Comparison of ENCODE assay signal across 8 mouse cellular contexts in the genomic region with DNA sequence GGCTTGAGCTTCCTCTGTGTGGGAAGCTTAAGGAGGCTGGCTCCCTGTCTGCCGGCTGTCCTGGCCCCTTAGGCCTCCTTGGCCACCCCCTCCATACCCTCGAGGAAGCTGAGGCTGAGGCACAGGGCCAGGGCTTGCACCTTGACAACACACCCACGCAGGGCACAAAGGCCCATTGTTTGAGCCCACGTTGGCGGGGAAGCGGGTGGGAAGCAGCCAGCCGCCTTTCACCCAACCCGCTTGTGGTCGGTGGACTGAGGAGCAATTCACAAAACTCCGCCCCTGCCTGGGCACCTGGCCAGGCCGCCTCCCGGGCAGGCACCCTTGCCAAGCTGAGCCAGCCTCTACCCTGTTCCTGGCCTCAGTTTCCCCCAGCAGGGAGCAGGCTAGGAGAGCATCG. TPM values are rescaled to one million over a fixed set of nuclear protein-coding genes. Genes with fewer than 3 reads are reported as not detected.
A peak's percentile ranks its signal among the peaks of the same experiment; 100 is the strongest.
DNase-seq lines count a peak whose midpoint lies in the region; ATAC-seq lines count a peak whose summit lies in the region.

No protein-coding gene starts in this region.

- H3K4me1 ChIP-seq in heart, embryonic 12.5 days (replicated peaks) = no peaks in the 10 kb centered on the region
- no peaks in the 10 kb centered on the region for H3K4me1 ChIP-seq in hindbrain, embryonic 15.5 days (replicated peaks)
- peaks cover 4% of the 10 kb centered on the region; the same call in 1 of the 2 replicates for H3K4me1 ChIP-seq in neural tube, embryonic 15.5 days
- no peaks in the 10 kb centered on the region for H3K4me1 ChIP-seq in heart, embryonic 11.5 days (ENCODE audit: control insufficient read depth, insufficient read depth, low read length)

- H3K9me3 ChIP-seq in heart, embryonic 12.5 days (replicated peaks) = no peaks in the 10 kb centered on the region
- no peaks in the 10 kb centered on the region for H3K9me3 ChIP-seq in hindbrain, embryonic 15.5 days
- no peaks in the 10 kb centered on the region for H3K9me3 ChIP-seq in neural tube, embryonic 15.5 days (replicated peaks)
- no peaks in the 10 kb centered on the region for H3K9me3 ChIP-seq in heart, embryonic 11.5 days (replicated peaks; ENCODE audit: control insufficient read depth, low read length)

- no peak overlapping the region for H3K9ac ChIP-seq in heart, embryonic 12.5 days
- H3K9ac ChIP-seq in hindbrain, embryonic 15.5 days = no peak overlapping the region
- no peak overlapping the region for H3K9ac ChIP-seq in neural tube, embryonic 15.5 days (replicated peaks)
- H3K9ac ChIP-seq in heart, embryonic 11.5 days (ENCODE audit: low read depth, low read length) = no peak overlapping the region

- peak; percentile 50 for DNase-seq in heart, postnatal 4 days
- DNase-seq in brain, adult 2 months (ENCODE audit: low read depth, low spot score) = peak; percentile 58
- peak; percentile 51 for DNase-seq in left cerebral cortex, adult 11 months (ENCODE audit: low spot score)
- DNase-seq in spleen, adult 18-20 months = no peak

- ATAC-seq in heart, embryonic 12.5 days (ENCODE audit: insufficient number of reproducible peaks, low FRiP score) = no peak
- ATAC-seq in hindbrain, embryonic 15.5 days (ENCODE audit: low FRiP score, low read depth) = peak; percentile 79
- peak; percentile 61; the same call in 1 of the 2 replicates for ATAC-seq in neural tube, embryonic 15.5 days (ENCODE audit: low FRiP score)
- no peak for ATAC-seq in heart, embryonic 11.5 days (replicated peaks; ENCODE audit: insufficient number of reproducible peaks, low FRiP score, low TSS enrichment)

- no peak overlapping the region for H3K27ac ChIP-seq in heart, embryonic 12.5 days (ENCODE audit: poor library complexity, severe bottlenecking)
- H3K27ac ChIP-seq in hindbrain, embryonic 15.5 days (replicated peaks) = no peak overlapping the region
- H3K27ac ChIP-seq in neural tube, embryonic 15.5 days (replicated peaks) = no peak overlapping the region
- H3K27ac ChIP-seq in heart, embryonic 11.5 days (ENCODE audit: low read depth, low read length) = no peak overlapping the region

- H3K36me3 ChIP-seq in heart, embryonic 12.5 days = no peaks in the 10 kb centered on the region
- no peaks in the 10 kb centered on the region for H3K36me3 ChIP-seq in hindbrain, embryonic 15.5 days
- no peaks in the 10 kb centered on the region for H3K36me3 ChIP-seq in neural tube, embryonic 15.5 days
- no peaks in the 10 kb centered on the region for H3K36me3 ChIP-seq in heart, embryonic 11.5 days (ENCODE audit: control insufficient read depth, insufficient read depth, low read length)

- H3K4me2 ChIP-seq in heart, embryonic 12.5 days = no peak overlapping the region
- no peak overlapping the region for H3K4me2 ChIP-seq in hindbrain, embryonic 15.5 days
- H3K4me2 ChIP-seq in neural tube, embryonic 15.5 days = no peak overlapping the region
- H3K4me2 ChIP-seq in heart, embryonic 11.5 days = no peak overlapping the region

- H3K27me3 ChIP-seq in heart, embryonic 12.5 days (replicated peaks) = peaks cover 28% of the 10 kb centered on the region; the same call in 1 of the 2 replicates
- no peaks in the 10 kb centered on the region for H3K27me3 ChIP-seq in hindbrain, embryonic 15.5 days
- H3K27me3 ChIP-seq in neural tube, embryonic 15.5 days (replicated peaks) = no peaks in the 10 kb centered on the region
- peaks cover 9% of the 10 kb centered on the region for H3K27me3 ChIP-seq in heart, embryonic 11.5 days (ENCODE audit: control insufficient read depth, insufficient read depth, low read length)

- 52% methylated on average over 13 of the region's 13 CpGs for WGBS in heart, embryonic 12.5 days
- 35% methylated on average over 13 of the region's 13 CpGs for WGBS in hindbrain, embryonic 15.5 days
- WGBS in neural tube, embryonic 15.5 days = 47% methylated on average over 13 of the region's 13 CpGs
- 75% methylated on average over 13 of the region's 13 CpGs for WGBS in heart, embryonic 11.5 days (ENCODE audit: insufficient replicate concordance)

- no peak overlapping the region for H3K4me3 ChIP-seq in heart, embryonic 12.5 days
- no peak overlapping the region for H3K4me3 ChIP-seq in hindbrain, embryonic 15.5 days
- no peak overlapping the region for H3K4me3 ChIP-seq in neural tube, embryonic 15.5 days (replicated peaks)
- H3K4me3 ChIP-seq in heart, embryonic 11.5 days (ENCODE audit: low read depth, low read length) = no peak overlapping the region

RNA-seq across cellular contexts. Expression of a gene that starts 37.5 kb away (rescaled TPM):
- total RNA-seq in heart, postnatal 4 days (2021) = 10 to 100 TPM; 41.1 to 41.6 TPM
- polyA plus RNA-seq in heart, embryonic 12.5 days (2016; fragmentation: Nextera tagmentation; extraction: Ambion mirVana) = 46.6 and 48.3 TPM in 2 replicates
- polyA plus RNA-seq in hindbrain, embryonic 15.5 days (2015; fragmentation: Nextera tagmentation; extraction: Ambion mirVana) = 39.4 and 42.5 TPM in 2 replicates
- polyA plus RNA-seq in neural tube, embryonic 15.5 days (2015; fragmentation: Nextera tagmentation; extraction: Ambion mirVana) = 41.4 and 44.1 TPM in 2 replicates
- polyA plus RNA-seq in heart, embryonic 11.5 days (2014; fragmentation: Nextera tagmentation; extraction: Ambion mirVana) = 38.2 and 38.7 TPM in 2 replicates

RNA-seq across cellular contexts. Expression of a gene that starts 38.4 kb away (rescaled TPM):
- total RNA-seq in heart, postnatal 4 days (2021) = 10 to 100 TPM; 15.9 to 16.6 TPM
- polyA plus RNA-seq in heart, embryonic 12.5 days (2016; fragmentation: Nextera tagmentation; extraction: Ambion mirVana) = 14.2 and 16.8 TPM in 2 replicates
- polyA plus RNA-seq in hindbrain, embryonic 15.5 days (2015; fragmentation: Nextera tagmentation; extraction: Ambion mirVana) = 3.2 and 3.3 TPM in 2 replicates
- polyA plus RNA-seq in neural tube, embryonic 15.5 days (2015; fragmentation: Nextera tagmentation; extraction: Ambion mirVana) = 2.5 and 3.4 TPM in 2 replicates
- 8.0 and 8.2 TPM in 2 replicates for polyA plus RNA-seq in heart, embryonic 11.5 days (2014; fragmentation: Nextera tagmentation; extraction: Ambion mirVana)

Comparison
In these comparisons a context has a peak if more than half of its experiments do, and no peak if none do; other contexts are left out.
1. DNase-seq: peak in heart, postnatal 4 days (single experiment), brain, adult 2 months (single experiment) and left cerebral cortex, adult 11 months (single experiment); none in spleen, adult 18-20 months (0 of 2).
2. ATAC-seq: peak in hindbrain, embryonic 15.5 days (single experiment) and neural tube, embryonic 15.5 days (single experiment); none in heart, embryonic 12.5 days (single experiment) and heart, embryonic 11.5 days (single experiment).